ENCODE assay signal across 8 mouse cellular contexts in genomic region chr11:97052219-97052646, GRCm38 (mm10). TPM values are rescaled to one million over a fixed set of nuclear protein-coding genes. Genes with fewer than 3 reads are reported as not detected.
DNase-seq lines count a peak whose midpoint lies in the region; ATAC-seq lines count a peak whose summit lies in the region.

No protein-coding gene starts in this region.

- H3K9me3 ChIP-seq in neural tube, embryonic 12.5 days: no peaks in the 10 kb centered on the region
- H3K9me3 ChIP-seq in embryonic facial prominence, embryonic 10.5 days: no peaks in the 10 kb centered on the region
- no peaks in the 10 kb centered on the region for H3K9me3 ChIP-seq in lung, embryonic 16.5 days (ENCODE audit: control insufficient read depth, low read length)

- peaks cover 49% of the 10 kb centered on the region for H3K36me3 ChIP-seq in neural tube, embryonic 12.5 days
- H3K36me3 ChIP-seq in embryonic facial prominence, embryonic 10.5 days (replicated peaks): peaks cover 64% of the 10 kb centered on the region
- peaks cover 20% of the 10 kb centered on the region for H3K36me3 ChIP-seq in lung, embryonic 16.5 days (ENCODE audit: control insufficient read depth, insufficient read depth, low read length)

- H3K4me3 ChIP-seq in neural tube, embryonic 12.5 days: no peak overlapping the region
- H3K4me3 ChIP-seq in embryonic facial prominence, embryonic 10.5 days: peak overlapping the region; percentile 80; the same call in 1 of the 2 replicates
- H3K4me3 ChIP-seq in lung, embryonic 16.5 days (ENCODE audit: low read length): peak overlapping the region; percentile 82

- H3K27ac ChIP-seq in neural tube, embryonic 12.5 days: no peak overlapping the region
- H3K27ac ChIP-seq in embryonic facial prominence, embryonic 10.5 days (replicated peaks): no peak overlapping the region
- H3K27ac ChIP-seq in lung, embryonic 16.5 days (ENCODE audit: low read length): peak overlapping the region; percentile 48

- peak overlapping the region; percentile 90 for H3K4me2 ChIP-seq in neural tube, embryonic 12.5 days (replicated peaks)
- H3K4me2 ChIP-seq in lung, embryonic 16.5 days (ENCODE audit: low read depth, low read length): peak overlapping the region; percentile 91

- no peak for DNase-seq in neural tube, embryonic 10.5 days (ENCODE audit: extremely low spot score, low spot score)
- no peak for DNase-seq in embryonic facial prominence, embryonic 10.5 days (ENCODE audit: low spot score)
- peak; percentile 53 to 61 for DNase-seq in kidney, adult 8-10 months
- no peak for DNase-seq in ovary, adult 18-20 months (ENCODE audit: low spot score)
- no peak for DNase-seq in cerebellum, adult 8-10 months
- DNase-seq in layer of hippocampus, postnatal 36 days: no peak

- no peak overlapping the region for H3K9ac ChIP-seq in neural tube, embryonic 12.5 days
- H3K9ac ChIP-seq in lung, embryonic 16.5 days (ENCODE audit: low read length): peak overlapping the region; percentile 89

- ATAC-seq in neural tube, embryonic 12.5 days (ENCODE audit: low FRiP score, low read depth): no peak
- peak; percentile 79 for ATAC-seq in lung, embryonic 16.5 days (ENCODE audit: low read depth)

- no peaks in the 10 kb centered on the region for H3K27me3 ChIP-seq in neural tube, embryonic 12.5 days (replicated peaks)
- no peaks in the 10 kb centered on the region for H3K27me3 ChIP-seq in embryonic facial prominence, embryonic 10.5 days (replicated peaks; ENCODE audit: low read depth, poor library complexity, severe bottlenecking)
- no peaks in the 10 kb centered on the region for H3K27me3 ChIP-seq in lung, embryonic 16.5 days (ENCODE audit: control insufficient read depth, insufficient read depth, low read depth, low read length)

- H3K4me1 ChIP-seq in neural tube, embryonic 12.5 days: peaks cover 22% of the 10 kb centered on the region
- peaks cover 26% of the 10 kb centered on the region for H3K4me1 ChIP-seq in embryonic facial prominence, embryonic 10.5 days
- peaks cover 16% of the 10 kb centered on the region for H3K4me1 ChIP-seq in lung, embryonic 16.5 days (replicated peaks; ENCODE audit: control insufficient read depth, insufficient read depth, low read length)

- WGBS in neural tube, embryonic 12.5 days: 26% methylated on average over 11 of the region's 11 CpGs
- 25% methylated on average over 11 of the region's 11 CpGs for WGBS in embryonic facial prominence, embryonic 10.5 days
- WGBS in lung, embryonic 16.5 days: 14% methylated on average over 11 of the region's 11 CpGs

RNA-seq across cellular contexts. Expression of gene Osbpl7, which starts 1.8 kb away (rescaled TPM):
- polyA plus RNA-seq in neural tube, embryonic 12.5 days (2016; fragmentation: Nextera tagmentation; extraction: Ambion mirVana): 11.1 and 11.4 TPM in 2 replicates
- 9.7 and 10.0 TPM in 2 replicates for polyA plus RNA-seq in embryonic facial prominence, embryonic 10.5 days (2016; fragmentation: Nextera tagmentation; extraction: Ambion mirVana)
- 12.4 and 14.3 TPM in 2 replicates for polyA plus RNA-seq in lung, embryonic 16.5 days (2015; fragmentation: Nextera tagmentation; extraction: Ambion mirVana)
- 10 to 100 TPM; 16.0 to 16.9 TPM for total RNA-seq in layer of hippocampus, postnatal 36 days (2021)

RNA-seq across cellular contexts. Expression of gene Mrpl10, which starts 10.9 kb away (rescaled TPM):
- 66.9 and 68.3 TPM in 2 replicates for polyA plus RNA-seq in neural tube, embryonic 12.5 days (2016; fragmentation: Nextera tagmentation; extraction: Ambion mirVana)
- 86.6 and 89.9 TPM in 2 replicates for polyA plus RNA-seq in embryonic facial prominence, embryonic 10.5 days (2016; fragmentation: Nextera tagmentation; extraction: Ambion mirVana)
- 74.1 and 76.5 TPM in 2 replicates for polyA plus RNA-seq in lung, embryonic 16.5 days (2015; fragmentation: Nextera tagmentation; extraction: Ambion mirVana)
- 10 to 100 TPM; 74.8 to 75.4 TPM for total RNA-seq in layer of hippocampus, postnatal 36 days (2021)

RNA-seq across cellular contexts. Expression of gene Lrrc46, which starts 11.0 kb away (rescaled TPM):
- polyA plus RNA-seq in neural tube, embryonic 12.5 days (2016; fragmentation: Nextera tagmentation; extraction: Ambion mirVana): 2.2 and 2.9 TPM in 2 replicates
- 1.2 TPM in 2 replicates for polyA plus RNA-seq in embryonic facial prominence, embryonic 10.5 days (2016; fragmentation: Nextera tagmentation; extraction: Ambion mirVana)
- 8.7 and 11.3 TPM in 2 replicates for polyA plus RNA-seq in lung, embryonic 16.5 days (2015; fragmentation: Nextera tagmentation; extraction: Ambion mirVana)
- total RNA-seq in layer of hippocampus, postnatal 36 days (2021): under 1 TPM; 0.76 to 0.85 TPM

RNA-seq across cellular contexts. Expression of gene Scrn2, which starts 22.5 kb away (rescaled TPM):
- 19.8 and 21.9 TPM in 2 replicates for polyA plus RNA-seq in neural tube, embryonic 12.5 days (2016; fragmentation: Nextera tagmentation; extraction: Ambion mirVana)
- polyA plus RNA-seq in embryonic facial prominence, embryonic 10.5 days (2016; fragmentation: Nextera tagmentation; extraction: Ambion mirVana): 43.5 and 43.8 TPM in 2 replicates
- 29.7 and 32.9 TPM in 2 replicates for polyA plus RNA-seq in lung, embryonic 16.5 days (2015; fragmentation: Nextera tagmentation; extraction: Ambion mirVana)
- total RNA-seq in layer of hippocampus, postnatal 36 days (2021): 1 to 10 TPM; 4.5 to 4.9 TPM

RNA-seq across cellular contexts. Expression of gene Sp6, which starts 39.0 kb away (rescaled TPM):
- 0.23 and 0.34 TPM in 2 replicates for polyA plus RNA-seq in neural tube, embryonic 12.5 days (2016; fragmentation: Nextera tagmentation; extraction: Ambion mirVana)
- 4.4 and 7.4 TPM in 2 replicates for polyA plus RNA-seq in embryonic facial prominence, embryonic 10.5 days (2016; fragmentation: Nextera tagmentation; extraction: Ambion mirVana)
- 0.59 and 0.62 TPM in 2 replicates for polyA plus RNA-seq in lung, embryonic 16.5 days (2015; fragmentation: Nextera tagmentation; extraction: Ambion mirVana)
- 1 to 10 TPM in 1 of 2 experiments, under 1 TPM in 1; 0.78 to 1.2 TPM for total RNA-seq in layer of hippocampus, postnatal 36 days (2021)

Comparison
In these comparisons a context has a peak if more than half of its experiments do, and no peak if none do; other contexts are left out.
1. DNase-seq: peak in kidney, adult 8-10 months (2 of 2); none in neural tube, embryonic 10.5 days (single experiment), embryonic facial prominence, embryonic 10.5 days (single experiment), ovary, adult 18-20 months (single experiment), cerebellum, adult 8-10 months (single experiment) and layer of hippocampus, postnatal 36 days (0 of 2).